Mouse (Mus musculus) CD4-positive naive resting alpha-beta T cell, adult 76 days (primary cell): ENCODE measurements around the gene Wfdc9. TPM values are rescaled to one million over a fixed set of nuclear protein-coding genes. Genes with fewer than 3 reads are reported as not detected.

Experiments used
- total RNA-seq: library from RNA; stranded (reverse); gene quantifications from one replicate; pipeline ENCODE4 v1.2.4, GENCODE M21; 2023

Wfdc9 gene
- total RNA-seq, result not detected

DNA sequence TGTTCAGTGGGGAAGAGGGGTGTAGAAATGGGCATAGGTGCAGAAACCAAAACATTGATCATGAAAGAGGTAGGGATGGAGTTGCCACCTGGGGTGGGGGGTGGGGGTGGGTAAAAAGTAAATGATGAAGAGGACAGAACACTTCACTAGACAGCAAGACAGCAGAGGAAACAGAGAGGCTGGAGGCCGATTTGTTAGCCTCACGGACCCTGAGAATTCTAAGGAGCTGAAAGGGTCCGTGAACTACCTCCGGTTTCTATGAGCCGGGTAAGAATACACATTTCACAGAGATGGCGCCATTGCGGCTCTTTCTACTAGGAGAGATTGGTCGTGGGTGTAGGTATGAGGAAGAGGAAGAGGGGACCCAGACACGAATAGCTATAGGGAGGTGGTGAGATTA lies at the start of gene Wfdc9:
Gene Wfdc9, minus strand, starts transcription at position 101 of the 400 bp plus-strand sequence.

DNA sequence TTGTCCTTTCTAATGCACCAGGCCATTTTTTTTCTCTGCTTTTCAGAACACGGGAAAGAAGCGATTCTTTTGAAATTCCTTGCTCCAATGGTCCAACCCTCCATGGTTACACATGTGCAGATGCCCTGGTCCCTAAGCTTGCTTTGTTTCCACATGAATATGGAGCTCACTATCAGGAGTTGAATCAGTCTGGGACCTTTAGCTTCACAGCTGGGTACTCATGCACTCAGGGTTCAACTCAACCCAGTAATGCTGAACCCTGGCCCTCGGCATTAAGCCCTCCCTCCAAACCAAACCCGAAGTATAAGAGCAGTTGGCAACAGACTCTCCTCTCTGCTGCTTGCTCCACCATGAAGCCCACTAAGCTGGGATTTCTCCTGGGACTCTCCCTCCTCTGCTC lies 41.8 kb upstream of the Wfdc9 start, which contains the start of gene Spint4:
Gene Spint4, plus strand, starts transcription at position 301 of the 400 bp plus-strand sequence.

DNA sequence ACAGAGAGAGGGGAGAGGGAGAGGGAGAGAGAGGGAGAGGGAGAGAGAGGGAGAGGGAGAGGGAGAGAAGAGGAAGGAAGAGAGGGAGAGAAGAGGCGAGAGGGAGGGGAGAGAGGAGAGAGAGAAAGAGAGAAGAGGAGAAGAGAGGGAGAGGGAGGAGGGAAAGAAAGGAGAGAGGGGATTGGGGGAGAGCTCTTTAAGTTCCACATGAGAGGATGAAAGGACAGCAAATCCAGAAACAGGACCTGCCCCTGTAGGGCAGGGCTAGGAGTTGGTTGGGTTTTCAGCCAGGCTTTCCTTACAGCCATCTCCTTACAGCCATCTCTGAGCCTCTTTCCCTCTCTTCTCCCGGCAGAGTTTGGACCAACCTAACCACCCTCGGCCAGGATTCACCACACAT lies 28.4 kb upstream of the Wfdc9 start, which contains the start of gene Wfdc13:
Gene Wfdc13, plus strand, starts transcription at position 301 of the 400 bp plus-strand sequence.

GRCm38 (mm10) chr2:164673987-164674386 lies 17.6 kb upstream of the Wfdc9 start, which contains the start of gene Wfdc11:
Gene Wfdc11, minus strand, starts transcription at chr2:164674087.

GRCm38 (mm10) chr2:164655858-164656257 lies 525 bp downstream of the Wfdc9 start, which contains the start of gene Wfdc10:
Gene Wfdc10, plus strand, starts transcription at chr2:164656046.

GRCm38 (mm10) chr2:164638696-164639095 lies 17.7 kb downstream of the Wfdc9 start, which contains the start of gene Wfdc16:
Gene Wfdc16, minus strand, starts transcription at chr2:164638796.

DNA sequence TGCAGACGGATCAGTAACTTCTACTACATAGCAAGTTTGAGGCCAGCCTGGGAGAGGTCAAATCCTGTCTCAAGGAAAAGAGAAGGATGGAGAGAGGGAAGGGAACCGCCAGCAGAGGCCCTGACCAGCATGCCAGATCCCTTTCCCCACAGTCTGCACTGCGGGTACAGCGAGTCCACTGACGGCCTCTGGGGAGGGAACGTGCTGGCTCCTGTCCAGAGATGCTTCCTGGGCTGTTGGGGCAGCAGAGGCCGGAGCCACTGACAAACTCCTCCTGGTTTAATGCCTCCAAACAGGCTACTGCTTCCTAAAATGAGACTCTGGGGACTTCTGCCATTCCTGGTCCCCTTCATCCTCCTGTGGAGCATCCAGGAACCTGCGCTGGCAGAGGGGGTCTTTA lies 42.9 kb downstream of the Wfdc9 start, which contains the start of the genes Wfdc6b and Wfdc8:
Gene Wfdc6b, plus strand, starts transcription at position 52 of the 400 bp plus-strand sequence.
Gene Wfdc8, minus strand, starts transcription at position 156 of the 400 bp plus-strand sequence.

Other genes with a start within 250 kb of the Wfdc9 start
- gene Sdc4, start 212.7 kb downstream of the Wfdc9 start, total RNA-seq, result 12.5 TPM
- gene Sys1, start 199.6 kb downstream of the Wfdc9 start, total RNA-seq, result 55.4 TPM
- 0.56 TPM for gene Gm20458, start 195.6 kb downstream of the Wfdc9 start, total RNA-seq
- not detected for gene Trp53tg5, start 182.9 kb downstream of the Wfdc9 start, total RNA-seq
- 4.5 TPM for gene Dbndd2, start 170.5 kb downstream of the Wfdc9 start, total RNA-seq
- 67.9 TPM for gene Pigt, start 159.1 kb downstream of the Wfdc9 start, total RNA-seq
- not detected for gene Wfdc2, start 94.2 kb downstream of the Wfdc9 start, total RNA-seq
- not detected for gene Spint3, start 83.1 kb downstream of the Wfdc9 start, total RNA-seq
- gene Wfdc6a, start 71.1 kb downstream of the Wfdc9 start, total RNA-seq, result not detected
- not detected for gene Eppin, start 63.0 kb downstream of the Wfdc9 start, total RNA-seq
- not detected for gene Wfdc6b, start 43.1 kb downstream of the Wfdc9 start, total RNA-seq
- gene Wfdc8, start 43.0 kb downstream of the Wfdc9 start, total RNA-seq, result not detected
- gene Wfdc16, start 17.8 kb downstream of the Wfdc9 start, total RNA-seq, result not detected
- not detected for gene Wfdc10, start 537 bp downstream of the Wfdc9 start, total RNA-seq
- gene Wfdc11, start 17.5 kb upstream of the Wfdc9 start, total RNA-seq, result not detected
- gene Wfdc13, start 28.5 kb upstream of the Wfdc9 start, total RNA-seq, result not detected
- gene Spint4, start 41.9 kb upstream of the Wfdc9 start, total RNA-seq, result not detected
- gene Spint5, start 58.7 kb upstream of the Wfdc9 start, total RNA-seq, result not detected
- gene Wfdc3, start 89.3 kb upstream of the Wfdc9 start, total RNA-seq, result not detected
- gene Dnttip1, start 89.4 kb upstream of the Wfdc9 start, total RNA-seq, result 49.4 TPM
- gene Ube2c, start 113.3 kb upstream of the Wfdc9 start, total RNA-seq, result 2.8 TPM
- gene Tnnc2, start 123.4 kb upstream of the Wfdc9 start, total RNA-seq, result 1.2 TPM
- 0.35 TPM for gene Snx21, start 129.2 kb upstream of the Wfdc9 start, total RNA-seq
- gene Acot8, start 148.3 kb upstream of the Wfdc9 start, total RNA-seq, result 33.9 TPM
- 2.2 TPM for gene Zswim3, start 148.5 kb upstream of the Wfdc9 start, total RNA-seq
- gene Zswim1, start 166.1 kb upstream of the Wfdc9 start, total RNA-seq, result 10.8 TPM
- not detected for gene Spata25, start 172.0 kb upstream of the Wfdc9 start, total RNA-seq
- 103 TPM for gene Ctsa, start 176.3 kb upstream of the Wfdc9 start, total RNA-seq
- 0.59 TPM for gene Neurl2, start 176.9 kb upstream of the Wfdc9 start, total RNA-seq
- 2.6 TPM for gene Pltp, start 201.1 kb upstream of the Wfdc9 start, total RNA-seq
- 144 TPM for gene Pcif1, start 222.7 kb upstream of the Wfdc9 start, total RNA-seq